Mouse (Mus musculus): ENCODE data around the gene Zic5.

GRCm38 (mm10) chr14:122483556-122484421 is 18.3 kb upstream of the Zic5 start:
- TF ChIP-seq FLI1 (IDR thresholded peaks at IDR 0.05; ENCODE audit: low read length), result no peak
- no peak for TF ChIP-seq GATA1 (IDR thresholded peaks at IDR 0.05; ENCODE audit: borderline replicate concordance, low read length)
